Mouse (Mus musculus) liver, adult 2 months (tissue): ENCODE results near the gene Bag6.

Source experiments
- CTCF ChIP-seq: fragments of 200-500 bp; IDR thresholded peaks from 2 replicates; pipeline ENCODE4 v1.5.1; 2011; ENCODE audit warnings: low read depth, low read length, control low read depth
- POLR2A ChIP-seq: fragments of 200-500 bp; IDR thresholded peaks from 2 replicates; pipeline ENCODE4 v1.6.1; 2011; ENCODE audit warnings: low read length, control low read depth; ENCODE audit not compliant: insufficient read depth; ENCODE audit errors: extremely low read depth

DNA sequence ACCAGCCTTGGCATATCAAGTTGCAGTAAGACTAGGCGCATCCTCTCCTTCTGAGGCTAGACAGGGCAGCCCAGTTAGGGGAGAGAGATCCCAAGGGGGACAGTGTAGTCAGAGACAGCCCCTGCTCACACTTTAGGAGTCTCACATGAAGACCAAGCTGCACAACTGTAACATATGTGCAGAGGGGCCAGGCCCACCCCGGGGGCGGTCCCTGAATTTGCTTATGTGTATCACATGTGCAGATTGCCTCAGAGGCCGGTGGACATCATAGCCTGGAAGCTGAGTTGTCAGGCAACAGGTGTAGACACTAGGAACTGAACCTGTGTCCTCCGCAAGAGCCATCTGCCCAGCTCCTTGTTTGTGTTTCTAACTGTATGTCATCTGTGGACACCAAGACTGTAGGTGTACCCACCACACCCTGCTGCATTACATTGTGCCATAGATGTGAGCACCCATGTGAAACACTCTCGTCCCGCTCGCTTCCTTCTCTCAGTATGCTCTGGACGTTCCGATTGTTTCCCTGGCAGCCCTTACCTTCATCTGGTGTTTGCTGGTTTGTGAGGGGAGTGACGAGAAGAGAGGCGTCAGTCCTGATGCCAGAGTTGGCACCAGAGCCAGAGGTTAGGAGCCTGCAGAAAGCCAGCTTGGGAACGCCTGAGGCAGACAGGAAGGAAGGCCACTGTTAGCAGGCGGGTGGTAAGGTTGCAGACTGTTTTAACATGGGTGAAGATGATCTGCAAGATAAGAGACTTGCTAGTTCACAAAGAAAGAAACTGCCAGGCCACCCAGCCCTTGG, 42.4 kb upstream of the Bag6 start:
- TF ChIP-seq POLR2A (no peak), CTCF (no peak)
